ENCODE assay signal across 9 mouse cellular contexts in the genomic region with DNA sequence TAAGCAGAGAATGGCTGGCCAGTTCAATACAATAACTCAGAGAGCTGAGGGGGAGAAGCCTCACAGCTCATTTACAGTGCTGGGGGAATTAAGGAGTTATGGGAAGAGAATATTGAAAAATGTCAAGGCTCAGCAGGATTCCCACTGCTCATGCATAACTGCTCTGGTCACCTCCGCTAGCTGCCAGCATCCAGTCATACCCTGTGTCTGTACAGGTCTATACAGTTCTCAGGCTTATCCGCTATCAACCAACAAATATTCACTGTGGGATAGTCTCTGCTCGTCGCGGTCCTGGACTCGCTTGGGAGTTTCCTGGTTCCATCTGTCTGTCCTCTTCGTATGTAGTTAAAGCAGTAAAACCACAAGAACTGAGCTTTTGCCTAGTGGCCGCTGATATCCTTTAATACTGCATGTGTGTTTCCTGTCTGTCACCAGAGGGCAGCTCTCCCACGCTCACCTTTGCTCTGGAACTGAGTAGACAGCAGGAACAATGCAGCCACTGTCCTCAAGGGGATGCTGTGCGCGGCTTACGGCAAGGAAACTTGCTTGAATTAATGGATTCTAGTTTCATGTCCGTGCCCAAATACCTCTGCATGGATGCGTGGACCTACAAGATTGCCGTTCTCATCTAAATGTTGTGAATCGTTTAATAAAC. TPM values are rescaled to one million over a fixed set of nuclear protein-coding genes. Genes with fewer than 3 reads are reported as not detected.
DNase-seq lines count a peak whose midpoint lies in the region; ATAC-seq and TF ChIP-seq lines count a peak whose summit lies in the region.
"Had no signal": no experiment of that assay in that cellular context is flagged by ENCODE, and none has a peak within 500 bp of the region (broad histone marks: within the 10 kb centered on the region; RNA-seq: fewer than 3 reads in every experiment).

No protein-coding gene starts in this region.

- H3K4me2 ChIP-seq in forebrain, embryonic 12.5 days: no peak overlapping the region
- H3K4me2 ChIP-seq in lung, embryonic 16.5 days (ENCODE audit: low read depth, low read length): no peak overlapping the region
- H3K4me2 ChIP-seq: heart, embryonic 15.5 days had no signal

- peak; percentile 96 for TF ChIP-seq CTCF in E14TG2a.4 (conservative IDR thresholded peaks at IDR 0.05; ENCODE audit: low read length)
- TF ChIP-seq CTCF in brain, embryonic 14.5 days (IDR thresholded peaks at IDR 0.05; ENCODE audit: borderline replicate concordance, extremely low read depth, insufficient read depth, insufficient read length): peak; percentile 99

- no peak overlapping the region for H3K9ac ChIP-seq in forebrain, embryonic 12.5 days
- no peak overlapping the region for H3K9ac ChIP-seq in lung, embryonic 16.5 days (ENCODE audit: low read length)
- H3K9ac ChIP-seq: heart, embryonic 15.5 days had no signal

- H3K27ac ChIP-seq in forebrain, embryonic 12.5 days: no peak overlapping the region
- no peak overlapping the region for H3K27ac ChIP-seq in lung, embryonic 16.5 days (ENCODE audit: low read length)
- H3K27ac ChIP-seq: heart, embryonic 15.5 days had no signal

- WGBS in forebrain, embryonic 12.5 days: 32% methylated on average over 16 of the region's 16 CpGs
- WGBS in lung, embryonic 16.5 days: 27% methylated on average over 16 of the region's 16 CpGs

- peak; percentile 96 for DNase-seq in brain, embryonic 14.5 days (ENCODE audit: low read depth)
- DNase-seq in heart, postnatal 25 days (ENCODE audit: low spot score): peak; percentile 37
- peak; percentile 79 for DNase-seq in layer of hippocampus, adult 11-12 months (ENCODE audit: low spot score)
- peak; percentile 88 for DNase-seq in retina, embryonic 14.5 days (ENCODE audit: low spot score)
- peak; percentile 77 for DNase-seq in urinary bladder, postnatal 14 days (ENCODE audit: low spot score)

- no peak for TF ChIP-seq POLR2A in brain, embryonic 14.5 days (IDR thresholded peaks at IDR 0.05; ENCODE audit: borderline replicate concordance, extremely low read depth, insufficient read depth, insufficient read length, poor library complexity, severe bottlenecking)

- no peaks in the 10 kb centered on the region for H3K9me3 ChIP-seq in E14TG2a.4 (ENCODE audit: low read length)
- H3K9me3 ChIP-seq in forebrain, embryonic 12.5 days: no peaks in the 10 kb centered on the region
- no peaks in the 10 kb centered on the region for H3K9me3 ChIP-seq in lung, embryonic 16.5 days (ENCODE audit: control insufficient read depth, low read length)
- H3K9me3 ChIP-seq: heart, embryonic 15.5 days had no signal

- intact Hi-C loops in heart, postnatal 25 days (cut with DNase I): loop anchor here (2.0 to 5.0 kb wide), 4 partner anchors 65 to 482 kb away; partner anchors contain the start of genes Fam124a and Wdfy2

- H3K27me3 ChIP-seq in E14TG2a.4 (ENCODE audit: insufficient read depth, low read length): no peaks in the 10 kb centered on the region
- H3K27me3 ChIP-seq in forebrain, embryonic 12.5 days: no peaks in the 10 kb centered on the region; the same call in 1 of the 2 replicates
- no peaks in the 10 kb centered on the region for H3K27me3 ChIP-seq in lung, embryonic 16.5 days (ENCODE audit: control insufficient read depth, insufficient read depth, low read depth, low read length)
- H3K27me3 ChIP-seq: heart, embryonic 15.5 days had no signal

- H3K4me3 ChIP-seq in E14TG2a.4 (replicated peaks; ENCODE audit: low read length): no peak overlapping the region
- no peak overlapping the region for H3K4me3 ChIP-seq in forebrain, embryonic 12.5 days (replicated peaks)
- no peak overlapping the region for H3K4me3 ChIP-seq in lung, embryonic 16.5 days (ENCODE audit: low read length)
- H3K4me3 ChIP-seq: heart, embryonic 15.5 days had no signal

- no peaks in the 10 kb centered on the region for H3K36me3 ChIP-seq in E14TG2a.4 (ENCODE audit: insufficient read depth, low read length)
- H3K36me3 ChIP-seq in forebrain, embryonic 12.5 days (replicated peaks): no peaks in the 10 kb centered on the region
- H3K36me3 ChIP-seq in lung, embryonic 16.5 days (ENCODE audit: control insufficient read depth, insufficient read depth, low read length): no peaks in the 10 kb centered on the region
- H3K36me3 ChIP-seq: heart, embryonic 15.5 days had no signal

- ATAC-seq in forebrain, embryonic 12.5 days (ENCODE audit: low FRiP score): peak; percentile 85
- peak; percentile 62; the same call in 1 of the 2 replicates for ATAC-seq in lung, embryonic 16.5 days (ENCODE audit: low read depth)

- no peaks in the 10 kb centered on the region for H3K4me1 ChIP-seq in E14TG2a.4 (replicated peaks; ENCODE audit: low read depth, low read length)
- H3K4me1 ChIP-seq in forebrain, embryonic 12.5 days: peaks cover 4% of the 10 kb centered on the region
- H3K4me1 ChIP-seq in lung, embryonic 16.5 days (replicated peaks; ENCODE audit: control insufficient read depth, insufficient read depth, low read length): no peaks in the 10 kb centered on the region
- H3K4me1 ChIP-seq: heart, embryonic 15.5 days had no signal

RNA-seq across cellular contexts. Expression of gene Gucy1b2, which starts 36.2 kb away (rescaled TPM):
- polyA plus RNA-seq in brain, embryonic 14.5 days (2012; rRNA removed): 1.1 and 2.0 TPM in 2 replicates
- polyA plus RNA-seq in forebrain, embryonic 12.5 days (2016; fragmentation: Nextera tagmentation; extraction: Ambion mirVana): 2.2 and 2.8 TPM in 2 replicates
- total RNA-seq in heart, postnatal 25 days (2021): not detected
- polyA plus RNA-seq in lung, embryonic 16.5 days (2015; fragmentation: Nextera tagmentation; extraction: Ambion mirVana): 0.13 and 0.31 TPM in 2 replicates

Comparison
In these comparisons a context has a peak if more than half of its experiments do, and no peak if none do; other contexts are left out.
1. DNase-seq: peak in every context shown above with its lines; median percentile 96 in brain, embryonic 14.5 days; 88 in retina, embryonic 14.5 days; 79 in layer of hippocampus, adult 11-12 months; 77 in urinary bladder, postnatal 14 days; 37 in heart, postnatal 25 days.